Comparison of ENCODE assay signal across 14 mouse cellular contexts in the genomic region with DNA sequence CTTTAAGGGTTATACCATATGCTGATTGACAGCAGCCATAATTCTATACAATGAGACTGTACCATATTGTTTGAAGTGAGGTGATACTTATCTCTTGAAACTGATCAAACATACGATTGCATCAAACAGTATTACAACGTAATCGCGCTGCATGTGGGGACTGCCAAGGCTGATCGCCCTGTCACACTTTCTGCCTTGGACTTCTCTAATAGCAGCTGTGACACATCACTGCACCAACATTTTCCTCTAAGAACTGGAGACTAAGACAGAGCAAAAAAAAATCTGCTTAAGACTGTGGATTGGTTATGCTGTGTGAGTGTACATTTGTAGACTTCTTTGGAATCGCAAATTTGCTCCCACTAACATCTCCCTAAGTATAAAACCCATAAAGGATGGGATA.
"Had no signal": no experiment of that assay in that cellular context is flagged by ENCODE, and none has a peak within 500 bp of the region (broad histone marks: within the 10 kb centered on the region; RNA-seq: fewer than 3 reads in every experiment).

No protein-coding gene starts in this region.

- DNase-seq: kidney, adult 8-10 months; kidney, postnatal 14 days; kidney, postnatal 4 days; liver; midbrain, embryonic 14.5 days; thymus, adult 18-20 months; thymus, postnatal 36 days had no signal

- H3K4me3 ChIP-seq: kidney, embryonic 15.5 days; limb, embryonic 10.5 days; limb, embryonic 13.5 days; liver, embryonic 12.5 days; liver, embryonic 15.5 days had no signal

- H3K36me3 ChIP-seq: kidney, embryonic 15.5 days; limb, embryonic 10.5 days; limb, embryonic 13.5 days; liver, embryonic 12.5 days; liver, embryonic 15.5 days had no signal

- H3K4me1 ChIP-seq: kidney, embryonic 15.5 days; limb, embryonic 10.5 days; limb, embryonic 13.5 days; liver, embryonic 12.5 days; liver, embryonic 15.5 days had no signal

- H3K9me3 ChIP-seq: kidney, embryonic 15.5 days; limb, embryonic 10.5 days; limb, embryonic 13.5 days; liver, embryonic 12.5 days; liver, embryonic 15.5 days had no signal

- H3K27me3 ChIP-seq: kidney, embryonic 15.5 days; limb, embryonic 13.5 days; liver, embryonic 12.5 days; liver, embryonic 15.5 days had no signal

- H3K4me2 ChIP-seq: kidney, embryonic 15.5 days; limb, embryonic 13.5 days; liver, embryonic 12.5 days; liver, embryonic 15.5 days; midbrain, embryonic 11.5 days had no signal

- H3K9ac ChIP-seq: kidney, embryonic 15.5 days; limb, embryonic 13.5 days; liver, embryonic 12.5 days; liver, embryonic 15.5 days had no signal

- H3K27ac ChIP-seq: kidney, embryonic 15.5 days; limb, embryonic 10.5 days; limb, embryonic 13.5 days; liver, embryonic 12.5 days; liver, embryonic 15.5 days had no signal

- ATAC-seq: intestine, postnatal 0 days; liver, embryonic 12.5 days had no signal
